Mouse (Mus musculus) myocyte (in vitro differentiated cells): ENCODE measurements around the gene Atp1b1. TPM values are rescaled to one million over a fixed set of nuclear protein-coding genes. Genes with fewer than 3 reads are reported as not detected.

Source experiments
- H3K27me3 ChIP-seq: one replicate; pipeline ENCODE4 v1.6.1; 2011; ENCODE audit not compliant: control insufficient read depth, insufficient read depth, insufficient read length
- H3K36me3 ChIP-seq: one replicate; pipeline ENCODE4 v1.6.1; 2011; ENCODE audit not compliant: control insufficient read depth, insufficient read depth
- H3K4me2 ChIP-seq: one replicate; pipeline ENCODE4 v1.6.1; 2011; ENCODE audit warnings: low read depth, control low read depth
- H3K4me3 ChIP-seq: one replicate; pipeline ENCODE4 v1.5.1; 2011; ENCODE audit warnings: mild to moderate bottlenecking, control low read depth, moderate library complexity
- H3K79me2 ChIP-seq: one replicate; pipeline ENCODE4 v1.6.1; 2011; ENCODE audit not compliant: control insufficient read depth, insufficient read depth
- H3ac ChIP-seq: one replicate; pipeline ENCODE4 v1.6.1; 2011; ENCODE audit not compliant: control insufficient read depth, insufficient read length
- CEBPB ChIP-seq: IDR thresholded peaks from 2 replicates; pipeline ENCODE4 v1.6.1; 2011; ENCODE audit warnings: mild to moderate bottlenecking, moderate library complexity; ENCODE audit not compliant: poor library complexity, insufficient read depth, severe bottlenecking
- E2F4 ChIP-seq: IDR thresholded peaks from one replicate; pipeline ENCODE4 v1.6.1; 2011; ENCODE audit warnings: mild to moderate bottlenecking, control low read depth, moderate library complexity; ENCODE audit not compliant: insufficient read depth
- MAX ChIP-seq: IDR thresholded peaks from one replicate; pipeline ENCODE4 v1.6.1; 2011; ENCODE audit warnings: low read depth, mild to moderate bottlenecking, control low read depth
- MYOD1 ChIP-seq, 3 experiments: IDR thresholded peaks; one replicate each; pipeline ENCODE4 v1.6.1; 2011; ENCODE audit warnings: control low read depth in 2 of 3, low read depth in 2 of 3, mild to moderate bottlenecking in 2 of 3, moderate library complexity in 1 of 3; ENCODE audit not compliant: insufficient read length in 2 of 3, control insufficient read depth in 1 of 3
- MYOG ChIP-seq, 3 experiments: IDR thresholded peaks; one replicate each; pipeline ENCODE4 v1.6.1; 2011; ENCODE audit warnings: control low read depth in 2 of 3, low read depth in 2 of 3, mild to moderate bottlenecking in 2 of 3; ENCODE audit not compliant: insufficient read length in 2 of 3, control insufficient read depth in 1 of 3, insufficient read depth in 1 of 3
- POLR2A ChIP-seq: IDR thresholded peaks from one replicate; pipeline ENCODE4 v1.6.1; 2011; ENCODE audit warnings: low read depth, mild to moderate bottlenecking, control low read depth, moderate library complexity; ENCODE audit not compliant: insufficient read length
- POLR2AphosphoS2 ChIP-seq: IDR thresholded peaks from one replicate; pipeline ENCODE4 v1.6.1; 2011; ENCODE audit warnings: low read depth, control low read depth; ENCODE audit not compliant: insufficient read length
- REST ChIP-seq: IDR thresholded peaks from one replicate; pipeline ENCODE4 v1.6.1; 2011; ENCODE audit warnings: mild to moderate bottlenecking, control low read depth, moderate library complexity; ENCODE audit not compliant: insufficient read depth, insufficient read length
- SRF ChIP-seq: IDR thresholded peaks from one replicate; pipeline ENCODE4 v1.6.1; 2011; ENCODE audit warnings: low read depth; ENCODE audit not compliant: control insufficient read depth, insufficient read length
- TCF12 ChIP-seq: IDR thresholded peaks from one replicate; pipeline ENCODE4 v1.6.1; 2011; ENCODE audit warnings: mild to moderate bottlenecking, control low read depth; ENCODE audit not compliant: poor library complexity, insufficient read depth, severe bottlenecking
- TCF3 ChIP-seq: IDR thresholded peaks from one replicate; pipeline ENCODE4 v1.6.1; 2011; ENCODE audit warnings: low read depth, control low read depth; ENCODE audit not compliant: insufficient read length
- USF1 ChIP-seq: IDR thresholded peaks from one replicate; pipeline ENCODE4 v1.6.1; 2011; ENCODE audit warnings: low read depth, mild to moderate bottlenecking, control low read depth, moderate library complexity
- polyA plus RNA-seq: library from polyadenylated mRNA; unstranded; fragments of >200 nt; fragmentation: generic; extraction: Trizol; gene quantifications from one replicate; pipeline ENCODE4 v1.2.1, GENCODE M21; 2012; ENCODE audit warnings: missing spikeins

Gene Atp1b1
- polyA plus RNA-seq, 1 experiment = 34.7 TPM

DNA sequence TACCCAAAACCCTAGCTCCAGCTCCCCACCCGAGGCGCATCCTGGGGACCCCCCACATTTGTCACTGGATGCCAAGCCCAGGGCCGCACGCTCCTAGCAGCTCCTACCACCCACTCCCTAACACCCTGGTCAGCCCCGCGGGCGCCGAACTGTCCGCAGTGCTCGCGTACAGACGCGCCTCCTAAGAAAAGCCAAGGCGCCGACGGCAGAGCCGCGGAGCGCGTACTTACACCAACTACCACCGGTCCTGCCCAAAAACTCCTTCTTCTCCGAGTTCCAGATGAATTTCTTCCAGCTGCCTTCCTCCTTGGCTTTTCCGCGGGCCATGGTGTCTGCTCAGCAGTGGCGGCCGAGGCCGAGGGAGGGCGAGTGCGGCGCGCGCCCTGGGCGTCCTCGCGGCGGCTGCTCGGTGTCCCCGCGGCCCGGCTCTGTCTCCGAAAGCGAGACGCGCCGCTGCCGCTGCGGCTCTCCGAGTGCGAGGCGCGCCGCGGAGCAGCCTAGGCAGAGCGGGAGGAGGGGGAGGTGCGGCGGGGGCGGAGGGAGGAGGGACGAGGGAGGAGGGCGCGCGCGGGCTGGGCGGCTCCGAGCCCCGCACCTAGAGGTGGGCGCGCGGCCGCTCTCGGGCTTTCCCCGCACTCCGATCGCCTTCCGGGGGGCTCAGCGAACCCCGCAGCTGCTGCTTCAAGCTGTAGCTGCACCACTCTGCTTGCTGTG is 467 bp downstream of the Atp1b1 start:
- Histone ChIP-seq H3K4me2 (peak overlapping the region; percentile 88), H3K36me3 (no peaks in the 10 kb centered on the region), H3K79me2 (peaks cover 4% of the 10 kb centered on the region), H3ac (peak overlapping the region; percentile 42), H3K27me3 (no peaks in the 10 kb centered on the region), H3K4me3 (peak overlapping the region; percentile 50)
- peak in 1 of 3 experiments; percentile 4 for TF ChIP-seq MYOD1 (IDR thresholded peaks at IDR 0.05; ENCODE audit: control insufficient read depth in 1 of 3, insufficient read length in 2 of 3, low read depth in 2 of 3)
- peak; percentile 46 for TF ChIP-seq POLR2A
- no peak for TF ChIP-seq REST

- H3K36me3 ChIP-seq = no peaks in the 10 kb centered on the region
These were observed 1.4 kb downstream of the Atp1b1 start for GRCm38 (mm10) chr1:164456731-164457130.

DNA sequence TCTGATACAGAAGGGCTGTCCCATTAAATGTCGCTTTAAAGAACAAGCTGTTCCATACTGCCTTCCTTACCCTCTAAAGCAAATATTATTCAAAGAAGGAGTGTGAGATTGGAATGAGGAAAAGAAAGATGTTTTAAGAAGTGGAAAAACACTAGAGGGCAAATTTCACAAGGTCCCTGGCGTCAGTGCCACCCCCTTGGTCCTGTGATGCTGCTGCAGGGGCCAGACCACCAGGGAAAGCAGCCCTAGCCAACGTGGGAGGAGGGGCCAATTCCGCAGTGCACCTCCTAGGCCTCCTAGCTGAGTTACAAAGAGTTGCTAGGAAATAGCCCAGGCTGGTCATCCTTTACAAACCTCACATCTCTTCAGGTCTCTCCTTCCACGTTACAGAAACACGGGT is 2.1 kb downstream of the Atp1b1 start:
- Histone ChIP-seq H3K4me3 (peak overlapping the region; percentile 50), H3K79me2 (peaks cover 4% of the 10 kb centered on the region), H3K27me3 (no peaks in the 10 kb centered on the region), H3K36me3 (no peaks in the 10 kb centered on the region), H3K4me2 (peak overlapping the region; percentile 88), H3ac (no peak overlapping the region)
- TF ChIP-seq MAX (no peak), CEBPB (no peak), TCF3 (no peak)

More at GRCm38 (mm10) chr1:164456731-164457130, 1.4 kb downstream of the Atp1b1 start:
- no peaks in the 10 kb centered on the region for H3K27me3 ChIP-seq
- peak overlapping the region; percentile 88 for H3K4me2 ChIP-seq
- H3K79me2 ChIP-seq = peaks cover 4% of the 10 kb centered on the region
- H3K4me3 ChIP-seq = peak overlapping the region; percentile 50
- TF ChIP-seq MYOD1 (IDR thresholded peaks at IDR 0.05; ENCODE audit: control insufficient read depth in 1 of 3, insufficient read length in 2 of 3, low read depth in 2 of 3) = no peak
- H3ac ChIP-seq = no peak overlapping the region

GRCm38 (mm10) chr1:164455614-164456013 is 2.5 kb downstream of the Atp1b1 start:
- no peak overlapping the region for H3ac ChIP-seq
- H3K4me2 ChIP-seq = peak overlapping the region; percentile 88
- H3K79me2 ChIP-seq = peaks cover 4% of the 10 kb centered on the region
- no peak for TF ChIP-seq USF1
- no peak for TF ChIP-seq TCF12
- no peak for TF ChIP-seq MYOD1 (IDR thresholded peaks at IDR 0.05; ENCODE audit: control insufficient read depth in 1 of 3, insufficient read length in 2 of 3, low read depth in 2 of 3)
- TF ChIP-seq POLR2AphosphoS2 = no peak
- no peak for TF ChIP-seq E2F4
- TF ChIP-seq MYOG (IDR thresholded peaks at IDR 0.05; ENCODE audit: control insufficient read depth in 1 of 3, insufficient read depth in 1 of 3, insufficient read length in 2 of 3, low read depth in 2 of 3) = no peak
- no peak for TF ChIP-seq REST
- no peak for TF ChIP-seq SRF
- TF ChIP-seq CEBPB = no peak
- TF ChIP-seq MAX = no peak
- no peak for TF ChIP-seq POLR2A
- no peak for TF ChIP-seq TCF3
- H3K27me3 ChIP-seq = no peaks in the 10 kb centered on the region
- no peaks in the 10 kb centered on the region for H3K36me3 ChIP-seq
- peak overlapping the region; percentile 50 for H3K4me3 ChIP-seq

GRCm38 (mm10) chr1:164454747-164455400 is 3.3 kb downstream of the Atp1b1 start:
- H3K27me3 ChIP-seq = no peaks in the 10 kb centered on the region
- no peak overlapping the region for H3ac ChIP-seq
- no peak for TF ChIP-seq POLR2A
- TF ChIP-seq POLR2AphosphoS2 = no peak
- no peak for TF ChIP-seq CEBPB
- no peak overlapping the region for H3K4me3 ChIP-seq
- H3K79me2 ChIP-seq = peaks cover 4% of the 10 kb centered on the region
- no peaks in the 10 kb centered on the region for H3K36me3 ChIP-seq
- peak overlapping the region; percentile 30 for H3K4me2 ChIP-seq

GRCm38 (mm10) chr1:164453739-164454138 is 4.4 kb downstream of the Atp1b1 start:
- Histone ChIP-seq H3K4me2 (no peak overlapping the region), H3K4me3 (no peak overlapping the region), H3K36me3 (no peaks in the 10 kb centered on the region), H3K79me2 (peaks cover 4% of the 10 kb centered on the region), H3K27me3 (no peaks in the 10 kb centered on the region), H3ac (no peak overlapping the region)
- TF ChIP-seq CEBPB (no peak), POLR2AphosphoS2 (no peak), MYOD1 (IDR thresholded peaks at IDR 0.05; ENCODE audit: control insufficient read depth in 1 of 3, insufficient read length in 2 of 3, low read depth in 2 of 3) (no peak), TCF3 (no peak), USF1 (no peak), REST (no peak), MYOG (IDR thresholded peaks at IDR 0.05; ENCODE audit: control insufficient read depth in 1 of 3, insufficient read depth in 1 of 3, insufficient read length in 2 of 3, low read depth in 2 of 3) (no peak), POLR2A (no peak), MAX (no peak), SRF (no peak), TCF12 (no peak), E2F4 (no peak)
